Mouse (Mus musculus): ENCODE data around the gene Gm12185.
"Not testable (repeated sequence)": the region's sequence is repeated elsewhere in the genome, so short reads cannot be mapped to it uniquely, and the experiment has no call there.

Gm12185 gene

GRCm38 (mm10) chr11:48908459-48908858, 83.6 kb downstream of the Gm12185 start:
- no peak for DNase-seq

- DNase-seq = no peak
These were observed 90.0 kb downstream of the Gm12185 start, which contains the start of gene Gm5431 for GRCm38 (mm10) chr11:48902021-48902420. TSS of gene Gm5431 (minus strand) at chr11:48902214.

- DNase-seq = not testable (repeated sequence)
These were observed 90.5 kb downstream of the Gm12185 start for GRCm38 (mm10) chr11:48901567-48901930.

DNA sequence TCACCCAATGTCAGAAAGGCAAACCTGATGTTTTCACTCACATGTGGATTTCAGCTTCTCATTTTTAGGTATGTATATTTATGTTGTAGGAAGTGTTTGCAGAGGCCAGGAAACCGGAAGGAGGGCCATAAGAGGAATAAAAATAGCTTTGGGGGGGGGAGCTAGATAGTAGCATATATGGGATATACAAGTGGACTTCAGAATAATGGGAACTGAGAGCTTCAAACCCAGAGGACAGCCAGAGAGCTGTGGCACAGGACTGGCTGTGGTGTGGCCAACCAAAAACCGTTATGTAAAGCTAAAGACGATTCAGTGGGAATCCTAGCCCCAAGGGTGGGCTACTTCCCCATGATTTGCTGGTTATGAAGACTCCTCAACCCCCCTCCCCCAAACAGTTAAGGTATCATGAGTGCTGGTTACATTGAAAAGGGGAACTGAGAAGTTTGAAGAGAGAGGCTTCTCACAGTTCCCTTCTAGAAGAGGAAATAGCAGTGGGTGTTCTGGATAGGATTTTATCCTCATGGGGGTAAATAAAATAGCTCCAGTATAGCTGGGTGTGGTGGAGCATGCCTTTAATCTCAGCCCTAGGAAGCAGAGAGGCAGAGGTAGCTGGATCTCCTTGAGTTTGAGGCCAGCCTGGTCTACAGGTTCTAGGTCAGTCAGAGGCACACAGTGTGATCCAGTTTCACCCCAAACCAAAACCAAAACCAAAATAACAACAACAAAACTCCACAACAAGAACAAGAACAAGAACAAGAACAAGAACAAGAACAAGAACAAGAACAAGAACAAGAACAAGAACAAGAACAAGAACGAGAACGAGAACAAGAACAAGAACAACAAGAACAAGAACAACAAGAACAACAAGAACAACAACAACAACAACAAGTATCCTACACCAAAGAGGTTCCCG, 91.1 kb downstream of the Gm12185 start:
- DNase-seq = not testable (repeated sequence)

DNA sequence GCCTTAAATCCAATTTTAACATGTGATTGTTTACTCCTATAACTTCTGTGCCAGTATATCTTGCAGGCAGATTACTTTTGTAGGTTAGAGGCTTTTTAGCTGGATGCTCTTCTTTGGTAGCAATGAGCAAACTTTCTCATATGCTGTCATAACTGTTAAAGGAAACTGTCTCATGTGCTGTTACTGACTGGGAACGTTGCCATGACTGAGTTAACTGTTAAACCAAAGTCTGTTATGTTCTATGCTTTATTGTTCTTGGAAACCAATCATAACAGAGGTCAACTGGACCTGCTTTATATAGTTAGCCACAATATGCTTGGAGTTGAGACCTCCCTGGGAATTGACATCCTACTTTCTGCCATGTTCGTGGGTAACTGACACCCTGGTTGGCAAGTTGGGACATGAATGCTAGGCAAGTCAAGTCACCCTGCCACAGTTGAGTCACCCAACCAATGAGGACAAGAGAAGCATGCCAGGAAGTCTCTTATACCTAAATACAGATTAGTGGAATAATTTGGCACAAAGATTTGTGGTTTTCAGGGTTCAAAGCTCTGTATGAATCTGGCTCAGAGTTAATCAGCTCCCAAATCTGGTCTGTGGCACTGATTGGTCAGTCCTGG, 93.1 kb downstream of the Gm12185 start:
- peak; percentile 57 for DNase-seq

- DNase-seq = no peak
These were observed 115.3 kb downstream of the Gm12185 start for GRCm38 (mm10) chr11:48876680-48877079.

GRCm38 (mm10) chr11:48875343-48875837, 116.6 kb downstream of the Gm12185 start:
- not testable (repeated sequence) for DNase-seq

GRCm38 (mm10) chr11:48874465-48874864, 117.6 kb downstream of the Gm12185 start:
- peak; percentile 70 for DNase-seq

GRCm38 (mm10) chr11:48873591-48874290, 118.3 kb downstream of the Gm12185 start:
- DNase-seq = no peak

DNA sequence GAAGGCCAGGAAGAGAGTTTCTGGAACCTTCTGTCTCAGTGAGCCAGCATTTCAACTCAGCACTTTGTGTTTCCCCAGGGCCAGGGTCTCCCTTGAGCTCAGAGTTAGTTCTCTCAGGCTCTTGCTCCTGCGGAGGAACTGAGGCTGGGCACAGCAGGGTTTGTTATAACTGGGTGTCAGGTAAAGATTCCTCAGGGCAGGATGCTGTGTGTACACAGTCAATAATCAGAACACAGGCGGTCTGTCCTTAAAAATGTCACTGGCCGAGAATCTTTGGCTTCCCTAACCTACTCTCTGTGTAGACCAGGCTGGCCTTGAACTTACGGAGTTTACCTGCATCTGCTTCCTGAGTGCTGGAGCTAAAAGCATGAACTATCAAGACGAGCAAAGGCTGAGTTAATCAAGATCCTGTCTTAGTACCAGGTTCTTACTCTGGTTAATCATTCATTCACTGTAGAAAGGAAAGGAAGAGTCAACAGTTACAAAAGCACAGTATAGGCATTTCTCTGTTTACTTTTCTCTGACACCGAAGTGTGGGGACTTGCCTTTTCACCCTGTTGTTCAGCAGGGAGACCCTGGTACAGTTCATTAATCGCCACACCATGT, 119.2 kb downstream of the Gm12185 start:
- DNase-seq = no peak

DNA sequence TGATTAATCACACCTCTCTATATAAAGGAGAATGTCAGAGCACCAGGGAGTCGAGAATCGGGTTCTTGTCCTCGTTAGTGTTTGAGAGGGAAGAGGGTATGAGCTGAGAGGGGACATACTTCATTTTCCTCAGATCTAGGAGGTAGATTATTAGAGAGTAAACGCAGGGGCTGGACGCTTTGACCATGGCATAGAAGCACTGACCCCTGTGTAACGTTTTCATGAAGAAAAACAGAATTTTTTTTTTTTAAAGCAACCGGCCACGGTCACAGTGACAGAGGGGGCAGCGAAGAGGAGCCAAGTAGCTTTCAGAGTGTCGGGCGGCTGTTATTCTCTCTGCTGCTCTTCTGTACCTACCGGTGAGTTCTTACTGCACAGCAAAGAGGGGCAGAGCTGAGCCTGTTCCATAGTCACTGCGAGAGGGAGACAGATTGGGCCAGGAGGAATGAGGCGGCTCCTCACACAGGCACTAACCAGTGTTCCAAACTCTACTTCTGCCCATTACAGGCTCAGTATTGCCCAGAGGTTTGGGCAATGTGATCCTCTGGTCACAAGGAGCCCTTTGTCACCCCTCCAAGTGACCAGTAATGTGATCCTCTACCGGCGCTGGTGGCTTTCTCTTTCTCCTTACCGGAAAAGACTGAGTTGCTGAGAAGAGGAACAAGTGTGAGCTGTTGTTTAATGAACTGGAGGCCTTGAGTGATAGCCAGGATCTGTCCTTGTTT, 120.0 kb downstream of the Gm12185 start:
- peak; percentile 46 for DNase-seq

DNA sequence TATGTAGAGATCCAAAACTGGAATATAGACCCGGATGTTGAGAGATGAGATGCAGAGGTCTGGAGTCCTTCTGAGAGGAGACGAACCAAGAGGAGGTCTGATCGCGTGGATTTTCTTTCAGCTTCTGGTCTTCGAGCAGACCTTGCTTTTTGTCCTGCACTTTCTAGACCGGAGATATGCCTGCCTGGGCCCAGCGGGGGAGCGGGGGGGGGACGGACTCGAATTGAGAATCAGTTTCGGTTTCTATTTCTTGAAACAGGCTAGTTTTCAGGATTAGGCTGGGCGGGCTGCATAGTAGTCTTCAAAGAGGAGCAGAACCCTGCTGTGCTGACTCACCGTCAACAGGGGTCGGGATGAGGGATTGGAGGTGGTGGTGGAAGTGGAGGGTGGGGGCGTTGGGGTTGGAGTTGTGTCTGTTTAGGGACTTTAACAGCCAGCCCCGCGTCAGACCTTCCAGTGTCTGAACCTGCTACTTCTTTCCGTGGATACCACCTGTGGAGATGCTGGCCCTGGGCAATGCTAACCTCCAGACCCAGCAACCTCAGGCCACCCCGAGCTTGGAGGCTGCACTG, 120.7 kb downstream of the Gm12185 start, which contains the start of gene Irgm1:
Irgm1 (minus strand) TSS at position 483 of the 572 bp plus-strand sequence.
- DNase-seq = peak; percentile 84

- DNase-seq = no peak
These were observed 121.2 kb downstream of the Gm12185 start for GRCm38 (mm10) chr11:48870781-48871180.

DNA sequence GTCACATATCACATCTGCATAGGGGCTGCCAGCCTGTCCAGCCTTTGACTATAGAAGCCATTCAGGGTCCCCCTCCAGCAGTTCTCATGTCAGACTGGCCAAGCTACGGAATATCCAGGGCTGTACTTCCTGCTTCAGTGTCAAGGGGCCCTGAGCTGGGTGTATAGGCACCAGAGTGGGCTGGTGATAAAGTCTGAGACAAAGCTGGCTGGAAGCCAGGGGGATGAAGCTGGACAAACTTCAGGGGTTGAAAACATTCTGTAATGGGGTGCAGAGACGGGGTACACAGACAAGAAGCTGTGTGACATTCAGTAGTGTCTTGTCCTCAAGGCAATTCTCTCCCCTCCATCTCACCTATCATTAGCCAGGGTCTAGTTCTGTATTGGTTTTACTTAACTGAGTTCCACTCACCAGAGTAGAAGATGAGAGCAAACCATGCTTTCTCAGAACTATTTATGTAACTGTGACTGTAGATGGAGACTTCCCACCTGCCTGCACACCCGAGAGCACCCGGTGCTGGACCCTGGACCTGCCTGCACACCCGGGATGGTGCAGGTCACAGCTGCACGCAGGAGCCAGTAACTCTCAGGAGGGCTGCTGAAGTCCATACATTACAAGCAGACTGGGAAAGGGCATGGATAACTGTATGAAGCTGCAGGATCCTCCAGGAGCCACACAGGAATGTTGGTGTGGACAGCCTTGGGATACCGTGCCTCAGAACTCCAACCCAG, 122.5 kb downstream of the Gm12185 start:
- peak; percentile 58 for DNase-seq

DNA sequence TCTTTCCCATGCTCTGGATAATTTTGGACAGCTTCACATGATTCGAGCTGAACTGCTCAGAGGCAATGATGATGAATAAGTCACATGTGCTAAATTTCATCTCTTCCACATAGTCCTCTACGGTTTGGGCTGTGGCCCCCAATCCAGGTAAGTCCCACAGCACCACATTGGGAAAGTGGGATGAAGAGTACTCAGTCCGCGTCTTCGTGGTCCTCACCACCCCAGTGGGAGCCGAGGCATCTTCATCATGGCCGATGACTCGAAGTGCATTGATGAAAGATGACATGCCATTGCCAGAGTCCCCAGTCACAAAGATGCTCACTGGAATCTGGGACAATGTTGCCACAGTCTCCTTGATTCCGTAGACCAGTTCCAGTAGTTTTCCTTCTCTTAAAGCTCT, 125.5 kb downstream of the Gm12185 start:
- DNase-seq = no peak

DNA sequence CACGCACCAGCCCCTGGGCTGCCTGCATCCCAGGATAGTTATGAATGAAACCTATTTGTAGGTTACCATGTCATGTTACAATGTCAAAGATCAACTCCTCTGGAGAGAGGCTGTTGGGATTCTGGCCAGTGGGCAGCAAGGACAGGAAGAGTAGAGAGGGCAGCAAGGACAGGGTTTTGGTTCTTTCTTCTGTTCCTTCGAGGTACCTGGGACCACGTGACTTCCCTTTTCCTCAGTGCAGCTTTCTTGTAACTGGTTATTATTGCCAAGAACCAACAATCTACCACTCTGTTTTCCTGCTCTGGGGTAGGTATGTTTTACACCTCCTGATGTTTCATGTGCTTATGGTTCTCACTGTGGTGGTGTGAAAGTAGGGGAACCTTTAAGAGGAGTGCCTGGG, 128.2 kb downstream of the Gm12185 start:
- DNase-seq = no peak

- no peak for DNase-seq
These were observed 129.2 kb downstream of the Gm12185 start for GRCm38 (mm10) chr11:48862784-48863319.

GRCm38 (mm10) chr11:48859014-48859413, 133.0 kb downstream of the Gm12185 start:
- DNase-seq = peak; percentile 76
